Comparison of ENCODE assay signal across 11 mouse cellular contexts in genomic region chr1:178448271-178448744, GRCm38 (mm10). TPM values are rescaled to one million over a fixed set of nuclear protein-coding genes. Genes with fewer than 3 reads are reported as not detected.
A peak's percentile ranks its signal among the peaks of the same experiment; 100 is the strongest.
DNase-seq lines count a peak whose midpoint lies in the region; ATAC-seq and TF ChIP-seq lines count a peak whose summit lies in the region.
"Had no signal": no experiment of that assay in that cellular context is flagged by ENCODE, and none has a peak within 500 bp of the region (broad histone marks: within the 10 kb centered on the region; RNA-seq: fewer than 3 reads in every experiment).

No protein-coding gene starts in this region.

- no peaks in the 10 kb centered on the region for H3K36me3 ChIP-seq in midbrain, embryonic 12.5 days
- H3K36me3 ChIP-seq in midbrain, postnatal 0 days (ENCODE audit: insufficient read depth, low read length) = no peaks in the 10 kb centered on the region
- no peaks in the 10 kb centered on the region for H3K36me3 ChIP-seq in heart, embryonic 13.5 days
- H3K36me3 ChIP-seq in stomach, embryonic 16.5 days (ENCODE audit: control insufficient read depth, insufficient read depth, low read length) = no peaks in the 10 kb centered on the region
- H3K36me3 ChIP-seq: embryonic facial prominence, embryonic 15.5 days had no signal

- DNase-seq in midbrain, postnatal 0 days (ENCODE audit: low spot score) = no peak
- peak; percentile 45 to 49 for DNase-seq in cerebellum, adult 18-20 months
- DNase-seq in right cerebral cortex, postnatal 10 days (ENCODE audit: low spot score in 2 of 2) = no peak
- no peak for DNase-seq in thymus, postnatal 0 days (ENCODE audit: low spot score)
- no peak for DNase-seq in adipocyte (ENCODE audit: low spot score)
- DNase-seq: lung, embryonic 14.5 days had no signal

- no peak overlapping the region for H3K9ac ChIP-seq in midbrain, embryonic 12.5 days (replicated peaks)
- no peak overlapping the region for H3K9ac ChIP-seq in midbrain, postnatal 0 days (replicated peaks; ENCODE audit: low read length, poor library complexity, severe bottlenecking)
- peak overlapping the region; percentile 76 for H3K9ac ChIP-seq in heart, embryonic 13.5 days
- H3K9ac ChIP-seq in stomach, embryonic 16.5 days (ENCODE audit: low read length) = no peak overlapping the region
- H3K9ac ChIP-seq: embryonic facial prominence, embryonic 15.5 days; lung, embryonic 14.5 days had no signal

- 67% methylated on average over 6 of the region's 6 CpGs for WGBS in midbrain, embryonic 12.5 days
- WGBS in midbrain, postnatal 0 days = 71% methylated on average over 6 of the region's 6 CpGs
- WGBS in heart, embryonic 13.5 days = 12% methylated on average over 6 of the region's 6 CpGs
- WGBS in stomach, embryonic 16.5 days = 51% methylated on average over 6 of the region's 6 CpGs

- H3K4me1 ChIP-seq in midbrain, embryonic 12.5 days = 0 out of 2 replicates have a peak, but pooled peaks cover 7% of the 10 kb centered on the region
- H3K4me1 ChIP-seq in midbrain, postnatal 0 days (ENCODE audit: insufficient read depth, low read length) = no peaks in the 10 kb centered on the region
- peaks cover 19% of the 10 kb centered on the region for H3K4me1 ChIP-seq in heart, embryonic 13.5 days
- no peaks in the 10 kb centered on the region for H3K4me1 ChIP-seq in stomach, embryonic 16.5 days (ENCODE audit: control insufficient read depth, insufficient read depth, low read length)
- H3K4me1 ChIP-seq: embryonic facial prominence, embryonic 15.5 days had no signal

- H3K27ac ChIP-seq in midbrain, embryonic 12.5 days (replicated peaks) = 0 out of 2 replicates have a peak overlapping the region, but pooled peaks have one; percentile 35
- H3K27ac ChIP-seq in midbrain, postnatal 0 days (ENCODE audit: low read depth, low read length) = no peak overlapping the region
- H3K27ac ChIP-seq in heart, embryonic 13.5 days (replicated peaks) = peak overlapping the region; percentile 95
- no peak overlapping the region for H3K27ac ChIP-seq in stomach, embryonic 16.5 days (ENCODE audit: low read length)
- H3K27ac ChIP-seq: embryonic facial prominence, embryonic 15.5 days had no signal

- no peaks in the 10 kb centered on the region for H3K27me3 ChIP-seq in midbrain, embryonic 12.5 days
- no peaks in the 10 kb centered on the region for H3K27me3 ChIP-seq in midbrain, postnatal 0 days (ENCODE audit: insufficient read depth, low read length)
- no peaks in the 10 kb centered on the region for H3K27me3 ChIP-seq in heart, embryonic 13.5 days (replicated peaks)
- H3K27me3 ChIP-seq in stomach, embryonic 16.5 days (ENCODE audit: control insufficient read depth, insufficient read depth, low read length) = no peaks in the 10 kb centered on the region
- H3K27me3 ChIP-seq: embryonic facial prominence, embryonic 15.5 days; Patski had no signal

- H3K9me3 ChIP-seq in midbrain, embryonic 12.5 days = no peaks in the 10 kb centered on the region
- no peaks in the 10 kb centered on the region for H3K9me3 ChIP-seq in midbrain, postnatal 0 days (ENCODE audit: low read length)
- no peaks in the 10 kb centered on the region for H3K9me3 ChIP-seq in heart, embryonic 13.5 days
- H3K9me3 ChIP-seq in stomach, embryonic 16.5 days (replicated peaks; ENCODE audit: control insufficient read depth, low read length) = no peaks in the 10 kb centered on the region
- H3K9me3 ChIP-seq: embryonic facial prominence, embryonic 15.5 days had no signal

- no peak for ATAC-seq in midbrain, embryonic 12.5 days (ENCODE audit: low FRiP score, low read depth)
- no peak for ATAC-seq in midbrain, postnatal 0 days (ENCODE audit: low FRiP score)
- peak; percentile 71; the same call in 1 of the 2 replicates for ATAC-seq in heart, embryonic 13.5 days (ENCODE audit: extremely low read depth, insufficient number of reproducible peaks, low FRiP score, low TSS enrichment)
- peak; percentile 21; the same call in 1 of the 2 replicates for ATAC-seq in stomach, embryonic 16.5 days (ENCODE audit: insufficient read depth, low FRiP score)
- ATAC-seq: Patski had no signal

- no peak overlapping the region for H3K4me3 ChIP-seq in midbrain, embryonic 12.5 days
- no peak overlapping the region for H3K4me3 ChIP-seq in midbrain, postnatal 0 days (ENCODE audit: low read depth, low read length)
- peak overlapping the region; percentile 21 for H3K4me3 ChIP-seq in heart, embryonic 13.5 days
- no peak overlapping the region for H3K4me3 ChIP-seq in stomach, embryonic 16.5 days (replicated peaks; ENCODE audit: low read length)
- H3K4me3 ChIP-seq: embryonic facial prominence, embryonic 15.5 days had no signal

- no peak overlapping the region for H3K4me2 ChIP-seq in midbrain, embryonic 12.5 days (replicated peaks)
- no peak overlapping the region for H3K4me2 ChIP-seq in midbrain, postnatal 0 days (ENCODE audit: low read depth, low read length, poor library complexity, severe bottlenecking)
- peak overlapping the region; percentile 60 for H3K4me2 ChIP-seq in heart, embryonic 13.5 days
- no peak overlapping the region for H3K4me2 ChIP-seq in stomach, embryonic 16.5 days (ENCODE audit: low read depth, low read length)
- H3K4me2 ChIP-seq: embryonic facial prominence, embryonic 15.5 days; lung, embryonic 14.5 days had no signal

- no peak for TF ChIP-seq CTCF in midbrain, postnatal 0 days (IDR thresholded peaks at IDR 0.05)

RNA-seq across cellular contexts. Expression of gene Efcab2, which starts 42.4 kb away (rescaled TPM):
- polyA plus RNA-seq in midbrain, embryonic 12.5 days (2016; fragmentation: Nextera tagmentation; extraction: Ambion mirVana) = 8.4 and 9.0 TPM in 2 replicates
- total RNA-seq in midbrain, postnatal 0 days (2014; rRNA removed) = 5.9 and 8.2 TPM in 2 replicates
- polyA plus RNA-seq in midbrain, postnatal 0 days (2015; fragmentation: Nextera tagmentation; extraction: Ambion mirVana) = 11.2 and 13.4 TPM in 2 replicates
- polyA plus RNA-seq in heart, embryonic 13.5 days (2015; fragmentation: Nextera tagmentation; extraction: Ambion mirVana) = 12.1 and 12.3 TPM in 2 replicates
- 5.7 and 6.6 TPM in 2 replicates for polyA plus RNA-seq in stomach, embryonic 16.5 days (2015; fragmentation: Nextera tagmentation; extraction: Ambion mirVana)
- 6.3 and 7.2 TPM in 2 replicates for polyA plus RNA-seq in thymus, postnatal 0 days (2015; fragmentation: Nextera tagmentation; extraction: Ambion mirVana)

Comparison
In these comparisons a context has a peak if more than half of its experiments do, and no peak if none do; other contexts are left out.
1. H3K27ac ChIP-seq: peak in midbrain, embryonic 12.5 days (single experiment) and heart, embryonic 13.5 days (single experiment); none in midbrain, postnatal 0 days (single experiment) and stomach, embryonic 16.5 days (single experiment).
2. ATAC-seq: peak in heart, embryonic 13.5 days (single experiment) and stomach, embryonic 16.5 days (single experiment); none in midbrain, embryonic 12.5 days (single experiment) and midbrain, postnatal 0 days (single experiment).
3. DNase-seq: peak in cerebellum, adult 18-20 months (2 of 2); none in midbrain, postnatal 0 days (single experiment), right cerebral cortex, postnatal 10 days (0 of 2), thymus, postnatal 0 days (single experiment) and adipocyte (single experiment).